Mouse (Mus musculus) adrenal gland, adult (tissue): ENCODE data around the gene Lrrk1.

Source experiments
- DNase-seq, 2 experiments: peaks; one replicate each; pipeline ENCODE4 v3.0.0; 2022 to 2023; ENCODE audit warnings: low spot score in 1 of 2; ENCODE audit not compliant: inconsistent age in 2 of 2

Gene Lrrk1

DNA sequence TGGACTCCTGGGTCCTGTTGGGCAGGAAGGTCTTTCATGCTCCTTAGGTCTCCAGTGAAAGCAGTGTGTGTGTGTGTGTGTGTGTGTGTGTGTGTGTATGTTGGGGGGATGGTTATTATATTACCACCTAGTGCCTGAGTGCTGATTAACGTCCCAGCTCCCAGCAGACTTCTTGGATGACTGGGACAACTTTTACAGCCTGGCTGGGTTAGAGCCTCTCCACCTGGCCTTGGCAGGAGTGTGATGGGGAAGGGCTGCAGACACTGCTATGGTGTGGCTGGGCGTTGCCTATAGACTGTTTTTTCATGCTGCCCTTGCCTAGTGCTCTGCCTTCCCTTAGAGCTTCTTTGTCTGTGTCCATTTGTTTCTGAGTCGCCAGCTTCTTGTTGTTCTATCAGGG is 48.1 kb downstream of the Lrrk1 start:
- DNase-seq, result no peak

DNA sequence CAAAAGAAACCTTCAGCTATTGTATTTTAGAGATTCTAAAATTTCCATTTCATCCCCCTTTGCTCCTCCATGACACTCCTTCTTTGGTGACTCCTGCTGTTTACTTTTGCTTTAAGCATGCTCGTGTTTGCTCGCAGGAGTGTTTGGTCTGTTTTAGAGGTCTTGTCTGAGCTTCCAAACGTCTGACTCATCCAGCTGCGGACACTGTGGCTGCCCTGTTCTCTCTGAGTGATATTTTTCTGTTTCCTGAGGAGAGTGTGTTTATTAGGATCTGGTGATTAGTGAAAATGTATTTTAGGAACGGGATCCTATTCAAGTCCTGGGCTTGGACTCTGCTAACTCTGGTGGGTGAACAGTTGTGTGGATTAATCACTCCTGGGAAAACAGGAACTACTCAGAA is 48.5 kb downstream of the Lrrk1 start:
- DNase-seq, result peak; percentile 53 to 75

DNA sequence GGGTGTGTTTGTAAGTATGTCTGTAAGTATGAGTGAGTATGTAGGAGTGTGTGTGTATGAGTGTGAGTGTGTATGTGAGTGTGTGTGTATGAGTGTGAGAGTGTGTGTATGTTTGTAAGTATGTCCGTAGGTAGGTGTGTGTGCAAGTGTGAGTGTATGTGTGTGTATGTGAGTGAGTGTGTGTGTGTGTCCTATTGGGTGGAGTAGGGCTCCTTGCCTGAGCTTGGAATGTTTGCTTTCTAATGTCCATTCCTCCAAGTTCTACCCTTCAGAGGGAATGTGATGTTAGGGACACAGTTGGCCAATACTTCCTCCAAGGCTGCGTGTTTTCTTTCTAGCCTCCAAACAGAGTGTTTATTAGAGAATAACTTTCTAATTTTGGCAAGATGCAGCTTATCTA is 51.2 kb downstream of the Lrrk1 start:
- DNase-seq, result no peak

DNA sequence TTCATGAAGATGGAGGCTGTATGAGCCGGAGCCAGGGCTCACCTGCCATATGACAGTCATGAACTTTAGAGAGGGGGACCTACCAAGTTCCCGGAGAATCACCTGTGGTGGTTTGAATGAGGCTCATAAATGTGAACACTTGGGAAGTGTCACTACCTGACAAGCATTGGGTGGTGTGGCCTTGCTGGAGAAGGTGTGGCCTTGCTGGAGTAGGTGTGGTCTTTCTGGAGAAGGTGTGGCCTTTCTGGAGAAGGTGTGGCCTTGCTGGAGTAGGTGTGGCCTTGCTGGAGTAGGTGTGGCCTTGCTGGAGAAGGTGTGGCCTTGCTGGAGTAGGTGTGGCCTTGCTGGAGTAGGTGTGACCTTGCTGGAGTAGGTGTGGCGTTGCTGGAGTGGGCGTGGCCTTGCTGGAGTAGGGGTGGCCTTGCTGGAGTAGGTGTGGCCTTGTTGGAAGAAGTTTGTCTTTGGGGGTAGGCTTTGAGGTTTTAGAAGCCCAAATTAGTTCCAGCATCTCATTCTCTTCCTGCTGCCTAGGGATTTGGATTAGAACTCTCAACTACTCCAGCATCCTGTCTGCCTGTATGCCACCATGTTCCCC is 54.1 kb downstream of the Lrrk1 start:
- no peak for DNase-seq

DNA sequence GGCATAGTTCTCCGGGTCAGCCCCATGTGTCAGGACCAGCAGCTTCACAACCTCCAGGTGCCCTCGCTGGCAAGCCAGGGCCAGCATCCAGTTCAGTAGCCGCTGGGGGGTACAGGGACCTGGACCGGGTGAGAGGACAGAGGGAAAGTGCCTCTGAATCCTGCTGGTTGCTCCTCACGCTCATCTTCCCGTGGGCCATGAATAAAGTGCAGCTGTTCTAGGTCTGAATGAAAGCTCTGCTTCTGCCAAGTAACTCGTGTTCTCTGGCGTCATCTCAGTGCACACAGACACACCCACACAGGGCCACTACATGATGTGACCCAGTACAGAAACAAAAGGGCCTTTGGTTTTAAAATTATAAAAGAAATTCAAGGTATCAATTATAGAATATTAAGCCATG is 55.8 kb downstream of the Lrrk1 start:
- DNase-seq, result no peak

DNA sequence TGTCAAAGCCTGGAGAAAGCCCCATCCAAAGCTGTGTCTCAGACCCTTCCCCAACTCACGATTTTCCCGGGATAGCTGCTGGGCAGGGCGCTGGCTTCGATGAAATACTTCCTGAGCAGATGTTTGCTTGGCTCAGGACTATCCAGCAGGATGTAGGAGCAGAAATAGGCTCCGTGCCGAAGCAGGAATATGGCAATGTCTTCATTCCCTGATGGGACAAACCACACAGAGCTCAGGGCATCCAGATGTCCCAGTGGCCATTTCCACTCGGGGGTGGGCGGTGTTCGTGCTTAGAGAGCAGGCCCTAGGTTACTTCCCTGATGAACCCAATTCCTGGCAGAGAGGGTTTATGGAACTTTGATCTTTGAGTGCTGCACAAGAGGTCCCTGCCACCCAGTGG is 57.5 kb downstream of the Lrrk1 start:
- no peak for DNase-seq

DNA sequence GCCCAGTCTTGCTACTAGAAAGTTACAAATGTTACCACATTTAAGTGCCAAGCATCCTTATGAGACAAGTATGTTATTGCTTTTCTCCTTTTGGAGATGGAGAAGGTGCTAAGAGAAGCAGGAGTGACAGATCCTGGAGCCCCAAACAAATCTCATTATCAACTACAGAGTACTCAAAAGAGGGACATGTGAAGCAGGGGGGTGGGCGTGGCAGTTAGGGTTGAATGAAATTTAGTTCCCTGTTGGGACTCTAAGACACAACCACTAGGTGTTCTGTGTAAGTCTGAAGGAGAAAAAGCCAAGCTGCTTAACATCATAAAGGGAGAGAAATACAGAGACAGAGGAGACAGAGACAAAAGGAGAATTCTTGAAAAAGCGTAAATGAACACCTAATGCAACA is 60.6 kb downstream of the Lrrk1 start:
- DNase-seq, result no peak

DNA sequence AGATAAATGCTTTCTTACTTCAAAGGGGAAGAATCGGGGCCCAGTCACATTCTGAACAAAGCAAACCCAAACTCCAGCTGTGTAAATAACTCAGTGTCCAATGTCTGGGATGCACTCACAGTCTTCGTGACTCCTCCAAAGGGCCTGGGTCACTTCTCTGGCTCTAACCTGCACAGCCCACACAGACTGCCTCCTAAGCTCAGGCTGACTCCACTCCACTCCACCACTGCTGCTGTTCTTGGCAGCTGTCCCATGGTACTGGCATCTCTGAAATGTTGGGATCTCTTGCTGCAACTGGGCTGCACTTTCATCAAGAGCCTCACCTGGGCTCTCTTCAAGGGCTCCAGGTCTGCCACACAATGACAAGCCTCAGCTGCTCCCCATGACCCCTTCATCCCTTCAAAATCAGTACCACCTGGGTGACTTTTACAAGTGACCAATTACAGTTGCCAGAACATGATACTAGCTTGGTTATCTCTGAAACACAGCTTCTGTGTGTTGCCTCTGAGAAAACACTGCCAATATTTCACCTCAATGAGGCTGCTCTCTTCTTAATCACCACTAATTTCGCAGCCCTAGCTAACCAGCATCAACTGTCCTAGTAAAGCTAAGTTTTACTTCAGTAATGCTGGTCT is 62.6 kb downstream of the Lrrk1 start:
- no peak for DNase-seq

DNA sequence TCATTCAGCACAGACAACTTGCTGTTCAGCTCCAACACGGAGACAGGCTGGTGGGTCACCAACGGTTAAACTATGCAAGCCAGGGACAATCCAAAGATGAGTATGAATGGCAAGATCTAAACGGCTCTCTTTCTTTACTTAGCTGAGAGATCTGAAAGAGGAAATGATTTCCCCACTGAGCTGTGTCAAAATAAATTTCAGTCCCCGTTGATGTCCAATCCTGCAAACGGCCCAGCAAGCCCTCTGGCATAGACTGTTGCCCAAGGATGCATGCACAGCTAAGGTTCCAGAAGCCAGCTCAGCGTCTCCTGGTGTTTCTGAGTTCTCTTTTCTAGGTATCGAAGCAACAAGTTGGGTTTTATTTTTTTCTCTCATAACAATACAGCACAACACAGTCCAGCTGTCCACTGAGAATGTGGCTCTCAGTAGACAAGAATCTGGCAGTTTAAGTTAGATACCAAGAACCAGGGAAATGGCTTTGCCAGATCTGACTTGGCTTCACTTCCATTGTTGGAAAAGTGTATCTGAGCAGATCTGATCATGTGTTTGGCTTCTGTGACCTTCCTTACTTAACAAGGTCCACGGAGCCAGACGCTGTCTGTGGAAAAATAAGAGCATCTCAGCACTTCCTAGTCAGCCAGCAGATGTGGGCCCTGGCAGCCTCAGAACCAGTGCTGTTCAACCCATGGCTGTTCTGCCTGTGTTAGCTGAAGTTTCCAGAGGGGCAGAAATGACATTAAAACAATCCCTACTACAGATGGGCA is 64.7 kb downstream of the Lrrk1 start:
- DNase-seq, result no peak

DNA sequence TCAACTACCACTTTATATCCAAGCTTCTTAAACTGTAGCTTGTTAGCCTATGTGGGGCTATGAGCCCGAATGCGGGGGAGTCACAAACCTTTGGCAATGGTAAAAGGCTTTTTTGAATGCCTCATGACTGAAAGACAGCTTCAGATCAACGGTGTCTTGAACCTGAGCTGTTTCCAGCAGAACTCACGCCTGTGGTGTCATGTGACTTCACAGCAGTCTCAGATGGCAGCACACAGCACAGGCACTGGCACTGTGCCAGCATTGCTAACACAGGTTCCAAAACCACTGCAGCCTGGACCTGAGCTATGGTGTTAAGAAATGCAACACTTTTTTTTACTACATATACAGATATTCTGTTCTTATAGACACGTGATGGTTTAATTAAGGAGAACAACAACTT is 67.2 kb downstream of the Lrrk1 start:
- peak in 1 of 2 experiments; percentile 58 for DNase-seq

DNA sequence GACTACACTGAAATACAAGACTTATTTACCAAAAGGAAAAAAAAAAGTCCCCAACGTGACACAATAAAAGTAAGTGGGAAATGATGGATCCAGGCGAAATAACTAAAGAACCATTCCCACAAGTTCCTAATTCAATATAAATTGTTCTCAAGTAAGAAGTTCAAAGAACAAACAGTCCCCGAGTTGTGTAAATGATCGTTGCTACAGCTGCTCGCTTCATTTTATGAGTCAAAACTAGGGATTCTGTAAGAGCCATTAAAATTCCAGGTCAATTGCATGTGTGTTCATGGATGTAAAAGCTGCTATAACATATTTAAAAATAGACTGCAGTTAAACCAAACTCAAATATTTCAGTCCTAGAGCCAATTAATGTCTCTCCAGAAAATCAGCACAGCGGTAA is 70.0 kb downstream of the Lrrk1 start:
- DNase-seq, result no peak

DNA sequence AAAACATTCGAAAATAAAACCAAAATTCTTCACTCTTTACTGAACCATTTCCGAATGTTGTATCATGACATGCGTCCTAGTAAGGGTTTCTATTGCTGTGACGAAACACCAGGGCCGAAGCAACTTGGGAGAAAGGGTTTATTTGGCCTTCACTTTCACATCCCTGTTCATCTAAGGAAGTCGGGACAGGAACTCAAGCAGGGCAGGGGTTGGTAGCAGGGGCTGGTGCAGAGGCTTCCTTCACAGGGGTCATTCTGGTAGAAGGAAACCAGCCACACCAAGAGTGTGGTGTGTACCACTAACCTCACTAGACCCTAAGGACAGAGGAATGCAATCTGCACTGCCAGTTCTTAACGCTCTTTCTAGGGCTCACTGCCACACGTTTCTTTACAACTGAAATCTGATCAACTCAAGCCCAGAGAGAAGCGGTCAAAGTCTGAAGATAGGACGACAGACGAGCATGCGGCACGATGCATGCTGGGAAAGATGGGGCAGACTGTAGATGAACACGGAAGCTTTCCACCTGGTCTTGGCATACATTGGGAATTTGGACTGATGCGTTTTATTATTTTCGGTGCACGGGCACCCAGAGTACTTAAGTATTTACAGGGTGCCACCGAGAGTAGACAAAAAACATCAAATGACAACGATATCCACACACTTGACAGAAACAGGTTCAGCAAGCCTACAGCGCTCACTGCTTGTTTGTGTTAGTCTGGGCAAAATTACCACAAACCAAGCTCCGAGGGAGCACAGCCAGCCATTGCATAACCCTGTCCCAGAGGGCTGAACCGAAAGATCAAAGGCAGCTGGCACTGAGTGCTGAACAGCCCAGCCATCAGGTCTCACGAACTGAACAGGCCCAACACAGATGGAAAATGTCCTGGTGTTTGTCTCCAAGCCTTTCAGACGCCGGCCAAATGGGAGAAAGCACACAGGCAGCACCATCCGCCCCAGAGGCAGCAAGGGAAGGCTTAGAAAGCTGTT is 77.2 kb downstream of the Lrrk1 start:
- DNase-seq, result peak; percentile 73 to 87

DNA sequence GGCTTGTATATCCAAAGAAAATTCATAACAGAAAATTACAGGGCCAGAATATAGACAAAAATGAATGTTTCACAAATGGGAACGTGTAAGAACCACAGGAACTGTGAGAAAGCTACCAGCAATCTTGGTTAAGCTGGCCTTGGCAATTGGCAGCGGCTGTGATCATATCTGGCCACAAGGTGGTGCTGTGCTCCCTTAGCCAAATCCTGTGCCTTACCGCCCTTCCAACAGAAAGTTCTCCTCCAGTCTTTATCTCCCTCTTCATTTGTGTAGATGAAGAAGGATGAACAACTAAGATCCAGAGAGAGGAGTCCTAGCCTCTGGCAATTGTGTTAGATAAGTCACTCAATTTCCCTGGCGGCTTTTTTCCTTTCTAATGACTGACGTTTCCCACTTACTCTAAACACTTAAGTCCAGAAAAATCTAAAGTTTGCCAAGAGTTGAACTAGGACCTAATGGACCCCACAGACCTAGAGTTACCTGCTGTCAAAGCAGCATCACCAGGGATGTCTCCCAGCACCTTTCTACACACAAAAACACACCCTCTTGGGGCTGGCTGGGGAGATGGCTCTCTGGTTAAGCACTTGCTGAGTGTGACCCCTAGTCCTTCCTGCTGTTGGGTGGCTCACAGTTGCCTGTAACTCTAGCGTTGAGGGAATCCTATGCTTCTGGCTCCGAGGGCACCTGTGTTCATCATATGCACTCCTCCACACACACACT is 78.0 kb downstream of the Lrrk1 start:
- DNase-seq, result peak; percentile 58 to 86

DNA sequence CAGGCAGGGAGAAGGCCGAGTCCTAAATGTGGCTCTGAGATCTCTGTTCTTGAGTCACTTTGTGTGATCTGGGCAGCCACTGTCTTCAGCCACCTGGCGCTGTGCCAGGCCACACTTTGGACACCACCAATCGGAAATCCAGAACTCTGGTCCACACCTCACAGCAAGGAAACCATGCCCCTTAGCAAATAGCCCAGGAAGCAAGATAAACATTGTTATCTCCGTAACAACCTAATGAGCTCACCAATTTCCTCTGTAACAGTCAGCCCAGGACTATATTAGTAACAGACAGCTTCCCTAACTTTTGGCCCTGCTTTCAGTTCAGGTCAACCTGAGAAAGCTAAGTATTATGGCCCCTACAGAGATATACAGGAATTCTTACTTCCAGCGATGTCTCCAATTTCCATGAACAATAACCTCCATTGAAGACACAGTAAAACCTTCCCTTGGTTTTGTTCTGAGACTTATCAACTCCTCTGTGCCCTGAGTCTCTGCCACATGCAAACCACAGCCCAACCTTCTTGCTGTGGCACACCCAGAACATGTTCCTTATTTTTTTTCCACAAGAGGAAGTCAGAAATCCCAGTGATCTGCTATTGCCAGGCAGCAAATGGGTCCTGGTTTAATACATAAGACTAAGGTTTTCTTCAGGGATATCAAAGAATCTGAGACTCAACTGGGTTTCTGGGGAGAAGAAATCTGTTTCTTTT is 78.8 kb downstream of the Lrrk1 start:
- DNase-seq, result peak; percentile 37 to 63

DNA sequence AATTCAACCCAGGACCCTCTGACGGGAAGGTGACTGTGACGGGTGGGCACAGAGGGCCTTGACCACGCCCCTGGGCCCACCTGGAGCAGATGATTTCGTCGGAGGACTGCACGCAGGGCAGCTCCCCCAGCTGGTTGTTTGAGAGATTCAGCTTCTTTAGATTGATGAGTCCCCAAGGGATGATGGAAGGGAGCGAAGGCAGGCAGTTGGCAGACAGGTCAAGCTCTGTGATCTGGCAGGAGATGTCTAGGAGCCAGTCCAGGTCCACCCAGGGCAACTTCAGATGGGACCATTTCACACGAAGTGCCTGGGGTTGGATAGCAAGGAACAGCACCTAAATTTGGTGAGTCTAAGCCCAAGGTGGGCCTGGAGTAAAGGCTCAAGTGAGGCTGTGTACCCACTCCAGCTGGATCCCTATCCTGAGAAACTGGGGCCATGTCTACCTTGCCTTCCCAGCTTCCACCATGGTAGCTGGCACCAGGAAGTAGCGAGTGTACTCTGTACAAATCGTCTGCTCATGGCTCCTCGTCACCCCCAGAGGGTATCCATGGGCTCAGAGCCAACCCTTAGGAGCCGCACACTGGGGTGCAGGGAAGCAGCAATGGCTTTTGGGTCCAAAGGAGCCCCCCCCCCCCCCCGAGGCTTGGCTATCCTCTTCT is 79.4 kb downstream of the Lrrk1 start:
- no peak for DNase-seq

DNA sequence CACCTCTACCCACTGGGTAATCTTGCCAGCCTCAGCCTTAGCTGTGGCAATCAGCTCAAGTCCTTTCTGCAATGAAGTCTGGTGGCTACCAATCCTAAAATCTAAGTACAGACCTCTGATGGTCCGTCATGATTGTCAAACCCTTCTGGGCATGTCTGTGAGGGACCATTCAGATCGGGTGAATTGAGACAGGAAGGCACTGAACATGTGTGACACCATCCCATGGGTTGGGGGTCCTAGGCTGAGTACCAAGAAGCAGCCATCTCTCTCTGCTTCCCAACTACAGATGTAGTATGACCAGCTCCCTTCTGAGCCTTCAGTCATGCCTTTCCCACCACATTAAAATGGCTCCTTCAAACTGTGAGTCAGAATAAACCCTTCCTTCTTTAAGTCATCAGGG is 80.4 kb downstream of the Lrrk1 start:
- DNase-seq, result no peak

DNA sequence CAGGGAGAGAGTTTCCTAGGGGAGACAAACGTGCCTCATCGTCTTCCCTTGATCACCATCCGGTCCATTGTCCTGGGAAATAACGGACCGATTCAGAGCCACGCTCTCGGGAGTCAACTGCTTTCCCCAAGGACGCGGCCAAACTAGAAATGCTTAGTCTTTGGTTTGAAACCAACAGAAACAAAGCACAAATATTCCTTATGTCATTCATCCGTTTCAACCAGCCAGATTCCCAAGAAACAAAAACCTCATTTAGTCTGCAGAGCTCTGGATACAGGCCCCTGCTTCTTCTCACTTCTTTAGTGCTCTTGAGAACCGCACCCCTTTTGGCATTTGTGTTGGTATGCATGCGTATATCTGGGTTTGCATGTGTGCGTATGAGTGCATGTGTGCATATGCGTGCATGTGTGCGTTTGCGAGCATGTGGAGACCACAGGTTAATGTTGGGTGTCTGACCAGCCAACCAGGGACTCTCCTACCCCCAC is 82.4 kb downstream of the Lrrk1 start:
- no peak for DNase-seq

DNA sequence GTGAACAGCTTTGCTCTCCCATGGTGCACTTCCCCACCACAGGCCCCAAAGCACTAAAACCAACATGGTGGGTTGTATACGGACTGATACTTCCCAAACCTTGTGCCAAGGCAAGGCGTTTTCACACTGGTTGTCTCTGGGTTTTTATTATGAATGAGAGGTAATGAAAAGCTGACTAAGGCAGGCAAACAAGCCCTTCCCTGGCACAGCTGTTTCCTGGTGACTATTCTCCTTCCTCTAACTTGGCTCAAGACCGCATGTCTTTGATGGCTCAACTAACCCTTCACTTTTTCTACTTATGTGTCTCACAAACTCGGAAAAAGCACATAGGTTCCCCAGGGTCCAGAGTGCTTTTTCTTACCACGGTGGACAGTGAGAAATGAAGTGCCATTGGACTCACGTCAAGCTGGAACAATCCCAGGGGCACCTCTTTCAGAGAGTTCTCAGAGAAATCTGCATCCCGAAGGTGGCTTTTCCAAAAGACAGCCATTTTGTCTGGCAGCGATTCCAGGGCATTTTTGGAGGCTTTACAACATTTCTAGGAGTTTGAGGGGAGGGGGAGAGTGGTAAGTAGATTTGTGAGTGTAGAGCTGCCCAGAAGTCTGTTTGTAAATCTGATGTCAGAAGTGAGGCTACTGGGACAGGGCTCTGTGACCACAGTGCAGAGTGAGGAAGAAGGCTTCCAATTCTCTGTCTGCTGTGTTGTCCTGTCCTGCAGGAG is 83.0 kb downstream of the Lrrk1 start:
- DNase-seq, result no peak
